Mouse (Mus musculus) stomach, embryonic 15.5 days (tissue): ENCODE measurements around the gene Gpm6b. TPM values are rescaled to one million over a fixed set of nuclear protein-coding genes. Genes with fewer than 3 reads are reported as not detected.

Experiments
- ATAC-seq: fragments of 200-750 bp; cut with Nextera tagmentation; 2 replicates; pipeline ENCODE4 v1.8.0; 2017; ENCODE audit warnings: low read depth, moderate number of reproducible peaks, moderate TSS enrichment; ENCODE audit not compliant: insufficient read depth, low FRiP score
- H3K27ac ChIP-seq: fragments of 300-500 bp; sonication (generic); 2 replicates; pipeline ENCODE4 v1.5.1; 2015; ENCODE audit warnings: mild to moderate bottlenecking, inconsistent platforms
- H3K27me3 ChIP-seq: fragments of 300-500 bp; sonication (generic); replicated peaks from 2 replicates; pipeline ENCODE4 v1.6.1; 2015; ENCODE audit warnings: inconsistent platforms
- H3K36me3 ChIP-seq: fragments of 300-500 bp; sonication (generic); 2 replicates; pipeline ENCODE4 v1.6.1; 2015; ENCODE audit warnings: inconsistent platforms
- H3K4me1 ChIP-seq: fragments of 300-500 bp; sonication (generic); 2 replicates; pipeline ENCODE4 v1.6.1; 2015; ENCODE audit warnings: inconsistent platforms
- H3K4me2 ChIP-seq: fragments of 300-500 bp; sonication (generic); 2 replicates; pipeline ENCODE4 v1.6.1; 2015; ENCODE audit warnings: mild to moderate bottlenecking, inconsistent platforms
- H3K4me3 ChIP-seq: fragments of 300-500 bp; sonication (generic); replicated peaks from 2 replicates; pipeline ENCODE4 v1.5.1; 2015; ENCODE audit warnings: inconsistent platforms
- H3K9ac ChIP-seq: fragments of 300-500 bp; sonication (generic); 2 replicates; pipeline ENCODE4 v1.6.1; 2015; ENCODE audit warnings: inconsistent platforms
- H3K9me3 ChIP-seq: fragments of 300-500 bp; sonication (generic); 2 replicates; pipeline ENCODE4 v1.6.1; 2016; ENCODE audit warnings: inconsistent platforms
- WGBS: fragments of 180-500 bp; shearing (Covaris S2); methylation state at CpG from one replicate; pipeline ENCODE4 v1.1.7; 2015; 5-methylcytosine and 5-hydroxymethylcytosine counted together
- polyA plus RNA-seq: library from polyadenylated mRNA; unstranded; fragments of >200 nt; fragmentation: Nextera tagmentation; extraction: Ambion mirVana; gene quantifications from 2 replicates; pipeline ENCODE4 v1.2.1, GENCODE M21; 2015

Gpm6b gene
- polyA plus RNA-seq, 1 experiment from 2014 or later, result 33.5 TPM

GRCm38 (mm10) chrX:166307437-166308222, 68.9 kb downstream of the Gpm6b start:
- no peak overlapping the region for H3K4me2 ChIP-seq
- H3K9me3 ChIP-seq, result no peaks in the 10 kb centered on the region
- no peak overlapping the region for H3K9ac ChIP-seq
- H3K27ac ChIP-seq, result no peak overlapping the region
- H3K4me1 ChIP-seq, result no peaks in the 10 kb centered on the region
- H3K4me3 ChIP-seq, result no peak overlapping the region
- 80% methylated on average over 7 of the region's 7 CpGs for WGBS
- H3K36me3 ChIP-seq, result no peaks in the 10 kb centered on the region
- ATAC-seq, result no peak
- H3K27me3 ChIP-seq, result 0 out of 2 replicates have a peak, but pooled peaks cover 4% of the 10 kb centered on the region

GRCm38 (mm10) chrX:166308798-166309197, 70.1 kb downstream of the Gpm6b start:
- H3K4me1 ChIP-seq, result no peaks in the 10 kb centered on the region
- H3K36me3 ChIP-seq, result no peaks in the 10 kb centered on the region
- H3K4me2 ChIP-seq, result no peak overlapping the region
- ATAC-seq, result no peak
- H3K9ac ChIP-seq, result no peak overlapping the region
- 0 out of 2 replicates have a peak, but pooled peaks cover 4% of the 10 kb centered on the region for H3K27me3 ChIP-seq
- H3K27ac ChIP-seq, result no peak overlapping the region
- no peak overlapping the region for H3K4me3 ChIP-seq
- no peaks in the 10 kb centered on the region for H3K9me3 ChIP-seq
- 27% methylated on average over 1 of the region's 1 CpGs for WGBS

- ATAC-seq, result no peak
- WGBS, result 53% methylated on average over 1 of the region's 1 CpGs
- H3K4me1 ChIP-seq, result no peaks in the 10 kb centered on the region
- no peak overlapping the region for H3K27ac ChIP-seq
- no peak overlapping the region for H3K9ac ChIP-seq
- no peaks in the 10 kb centered on the region for H3K27me3 ChIP-seq
- H3K4me3 ChIP-seq, result no peak overlapping the region
- no peak overlapping the region for H3K4me2 ChIP-seq
- H3K36me3 ChIP-seq, result no peaks in the 10 kb centered on the region
- no peaks in the 10 kb centered on the region for H3K9me3 ChIP-seq
Measured at GRCm38 (mm10) chrX:166315251-166315650, 76.5 kb downstream of the Gpm6b start.

GRCm38 (mm10) chrX:166316552-166317375, 78.1 kb downstream of the Gpm6b start:
- H3K36me3 ChIP-seq, result no peaks in the 10 kb centered on the region
- H3K9ac ChIP-seq, result no peak overlapping the region
- no peak for ATAC-seq
- WGBS, result 51% methylated on average over 7 of the region's 7 CpGs
- no peaks in the 10 kb centered on the region for H3K27me3 ChIP-seq
- no peak overlapping the region for H3K27ac ChIP-seq
- H3K4me3 ChIP-seq, result no peak overlapping the region
- no peaks in the 10 kb centered on the region for H3K9me3 ChIP-seq
- H3K4me1 ChIP-seq, result no peaks in the 10 kb centered on the region
- H3K4me2 ChIP-seq, result no peak overlapping the region

- ATAC-seq, result no peak
- Histone ChIP-seq H3K9ac (no peak overlapping the region), H3K9me3 (no peaks in the 10 kb centered on the region), H3K4me3 (no peak overlapping the region), H3K27ac (no peak overlapping the region), H3K36me3 (no peaks in the 10 kb centered on the region), H3K4me1 (no peaks in the 10 kb centered on the region), H3K4me2 (no peak overlapping the region), H3K27me3 (no peaks in the 10 kb centered on the region)
- WGBS, result 89% methylated on average over 1 of the region's 1 CpGs
Measured at GRCm38 (mm10) chrX:166317376-166317679, 78.6 kb downstream of the Gpm6b start.

GRCm38 (mm10) chrX:166323226-166323625, 84.5 kb downstream of the Gpm6b start:
- ATAC-seq, result no peak
- Histone ChIP-seq H3K9ac (no peak overlapping the region), H3K27me3 (no peaks in the 10 kb centered on the region), H3K9me3 (no peaks in the 10 kb centered on the region), H3K4me1 (no peaks in the 10 kb centered on the region), H3K36me3 (no peaks in the 10 kb centered on the region), H3K4me3 (no peak overlapping the region), H3K27ac (no peak overlapping the region), H3K4me2 (no peak overlapping the region)
- 85% methylated on average over 3 of the region's 3 CpGs for WGBS

GRCm38 (mm10) chrX:166327621-166328020, 88.9 kb downstream of the Gpm6b start:
- H3K9ac ChIP-seq, result no peak overlapping the region

GRCm38 (mm10) chrX:166328219-166328901, 89.6 kb downstream of the Gpm6b start:
- Histone ChIP-seq H3K9me3 (no peaks in the 10 kb centered on the region), H3K4me1 (no peaks in the 10 kb centered on the region), H3K27ac (no peak overlapping the region), H3K9ac (no peak overlapping the region), H3K4me2 (no peak overlapping the region), H3K36me3 (no peaks in the 10 kb centered on the region), H3K27me3 (no peaks in the 10 kb centered on the region), H3K4me3 (no peak overlapping the region)
- ATAC-seq, result no peak
- 55% methylated on average over 3 of the region's 3 CpGs for WGBS

More at GRCm38 (mm10) chrX:166327621-166328020, 88.9 kb downstream of the Gpm6b start:
- no peak overlapping the region for H3K27ac ChIP-seq
- H3K9me3 ChIP-seq, result no peaks in the 10 kb centered on the region
- ATAC-seq, result no peak
- WGBS, result 69% methylated on average over 5 of the region's 5 CpGs
- H3K4me3 ChIP-seq, result no peak overlapping the region
- H3K4me1 ChIP-seq, result no peaks in the 10 kb centered on the region
- no peaks in the 10 kb centered on the region for H3K27me3 ChIP-seq
- no peaks in the 10 kb centered on the region for H3K36me3 ChIP-seq
- H3K4me2 ChIP-seq, result no peak overlapping the region

- ATAC-seq, result no peak
- H3K9me3 ChIP-seq, result no peaks in the 10 kb centered on the region
- no peaks in the 10 kb centered on the region for H3K36me3 ChIP-seq
- H3K9ac ChIP-seq, result no peak overlapping the region
- H3K27me3 ChIP-seq, result no peaks in the 10 kb centered on the region
- H3K4me1 ChIP-seq, result no peaks in the 10 kb centered on the region
- no peak overlapping the region for H3K27ac ChIP-seq
- 32% methylated on average over 9 of the region's 9 CpGs for WGBS
- no peak overlapping the region for H3K4me2 ChIP-seq
- no peak overlapping the region for H3K4me3 ChIP-seq
Measured at GRCm38 (mm10) chrX:166328904-166329451, 90.3 kb downstream of the Gpm6b start.

- H3K4me1 ChIP-seq, result no peaks in the 10 kb centered on the region
- ATAC-seq, result no peak
- no peaks in the 10 kb centered on the region for H3K36me3 ChIP-seq
- H3K9ac ChIP-seq, result no peak overlapping the region
- 83% methylated on average over 6 of the region's 6 CpGs for WGBS
- no peaks in the 10 kb centered on the region for H3K9me3 ChIP-seq
- no peak overlapping the region for H3K4me2 ChIP-seq
- no peaks in the 10 kb centered on the region for H3K27me3 ChIP-seq
- H3K4me3 ChIP-seq, result no peak overlapping the region
- H3K27ac ChIP-seq, result no peak overlapping the region
Measured at GRCm38 (mm10) chrX:166334516-166335136, 95.9 kb downstream of the Gpm6b start.

- Histone ChIP-seq H3K27me3 (no peaks in the 10 kb centered on the region), H3K9me3 (no peaks in the 10 kb centered on the region), H3K4me3 (no peak overlapping the region), H3K27ac (no peak overlapping the region), H3K4me2 (no peak overlapping the region), H3K9ac (no peak overlapping the region), H3K36me3 (no peaks in the 10 kb centered on the region), H3K4me1 (no peaks in the 10 kb centered on the region)
- 86% methylated on average over 5 of the region's 5 CpGs for WGBS
- no peak for ATAC-seq
Measured at GRCm38 (mm10) chrX:166338353-166338752, 99.6 kb downstream of the Gpm6b start.
